Mouse (Mus musculus) bone marrow macrophage, adult 2 months (primary cell): ENCODE measurements at regions not wholly inside any gene's neighbourhood (a gene's known extent, or its start where the extent isn't known, plus 50 kb on each side); places are given as distances from the start of the nearest gene placed in this dataset.

Experiments used
- H3K27ac ChIP-seq: 2 replicates; pipeline ENCODE4 v1.5.1; 2012; ENCODE audit warnings: low read depth, low read length; ENCODE audit not compliant: insufficient read depth
- H3K4me1 ChIP-seq: 2 replicates; pipeline ENCODE4 v1.6.1; 2012; ENCODE audit warnings: low read length; ENCODE audit not compliant: control insufficient read depth, insufficient read depth
- H3K4me3 ChIP-seq: 2 replicates; pipeline ENCODE4 v1.5.1; 2012; ENCODE audit warnings: mild to moderate bottlenecking, low read length, moderate library complexity; ENCODE audit not compliant: insufficient read depth
- CTCF ChIP-seq: IDR thresholded peaks from 2 replicates; pipeline ENCODE4 v1.5.1; 2012; ENCODE audit warnings: low read depth, mild to moderate bottlenecking, low read length, moderate library complexity
- POLR2A ChIP-seq: IDR thresholded peaks from 2 replicates; pipeline ENCODE4 v1.6.1; 2012; ENCODE audit warnings: mild to moderate bottlenecking, low read depth, low read length, borderline replicate concordance

DNA sequence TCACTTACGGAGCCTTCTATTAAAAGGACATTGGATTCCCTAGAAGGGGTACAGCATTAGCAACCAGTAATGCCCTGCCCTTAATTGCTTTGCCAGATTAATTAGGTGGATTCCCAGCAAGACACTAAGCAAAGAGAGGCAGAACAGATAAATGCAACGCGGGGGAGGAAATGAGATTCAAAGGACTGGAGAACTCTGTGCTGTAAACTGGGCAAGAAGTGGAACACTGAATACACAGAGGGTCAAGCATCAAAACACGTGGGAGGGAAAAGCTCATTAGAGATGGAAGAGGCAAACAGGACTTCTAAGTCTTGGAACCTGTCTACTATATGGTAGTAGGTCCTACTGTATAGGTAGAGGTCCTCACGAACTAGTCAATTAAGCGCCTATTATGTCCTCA is 68.5 kb upstream of the Fer start:
- TF ChIP-seq CTCF (no peak), POLR2A (no peak)
- no peak overlapping the region for H3K4me3 ChIP-seq
- H3K4me1 ChIP-seq: no peaks in the 10 kb centered on the region
- H3K27ac ChIP-seq: no peak overlapping the region

DNA sequence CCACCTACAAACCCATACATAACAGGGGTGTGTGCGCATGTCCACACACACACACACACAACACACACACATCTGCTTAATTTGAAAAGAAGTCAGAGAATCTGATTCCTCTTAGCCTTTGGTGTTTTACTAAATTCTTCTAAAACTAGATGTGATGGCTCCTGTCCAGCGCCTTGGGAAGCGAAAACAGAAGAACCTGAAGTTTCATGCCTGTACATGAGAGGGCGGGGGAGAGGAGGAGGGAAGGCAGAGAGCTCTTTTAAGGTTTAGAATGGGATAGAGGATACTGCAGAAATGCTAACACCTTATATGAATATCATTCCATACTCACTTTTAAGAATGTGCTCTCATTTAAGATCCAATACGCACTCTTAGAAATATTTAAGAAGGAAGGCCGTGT is 64.5 kb upstream of the Fer start:
- Histone ChIP-seq H3K4me3 (no peak overlapping the region), H3K27ac (no peak overlapping the region), H3K4me1 (no peaks in the 10 kb centered on the region)
- no peak for TF ChIP-seq CTCF

DNA sequence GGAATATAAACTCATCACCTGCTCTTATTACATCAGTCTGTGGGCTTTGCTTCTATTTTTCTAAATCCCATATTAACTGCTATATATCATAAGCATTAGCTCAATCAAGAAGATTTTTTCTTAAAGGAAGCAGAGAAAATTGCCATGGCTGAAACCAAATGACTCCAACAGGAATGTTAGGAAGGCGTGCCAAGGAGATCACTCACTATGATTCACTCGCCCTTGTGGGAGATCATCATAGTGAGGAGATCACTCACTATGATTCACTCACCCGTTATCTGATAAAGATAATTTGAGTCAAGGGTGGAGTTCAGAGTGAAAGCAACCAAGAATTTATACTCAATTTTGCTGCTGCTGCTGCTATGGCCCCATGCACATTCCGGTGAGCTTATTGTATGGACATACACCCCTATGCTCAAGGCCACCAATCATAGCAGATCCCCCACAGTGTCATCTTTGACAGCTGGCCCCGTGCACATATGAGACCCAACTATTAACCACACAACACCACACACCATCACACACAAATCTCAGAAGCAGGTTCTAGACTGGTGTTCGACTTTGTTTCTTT is 63.8 kb upstream of the Fer start:
- Histone ChIP-seq H3K27ac (no peak overlapping the region), H3K4me1 (no peaks in the 10 kb centered on the region), H3K4me3 (no peak overlapping the region)
- TF ChIP-seq CTCF (no peak), POLR2A (no peak)

DNA sequence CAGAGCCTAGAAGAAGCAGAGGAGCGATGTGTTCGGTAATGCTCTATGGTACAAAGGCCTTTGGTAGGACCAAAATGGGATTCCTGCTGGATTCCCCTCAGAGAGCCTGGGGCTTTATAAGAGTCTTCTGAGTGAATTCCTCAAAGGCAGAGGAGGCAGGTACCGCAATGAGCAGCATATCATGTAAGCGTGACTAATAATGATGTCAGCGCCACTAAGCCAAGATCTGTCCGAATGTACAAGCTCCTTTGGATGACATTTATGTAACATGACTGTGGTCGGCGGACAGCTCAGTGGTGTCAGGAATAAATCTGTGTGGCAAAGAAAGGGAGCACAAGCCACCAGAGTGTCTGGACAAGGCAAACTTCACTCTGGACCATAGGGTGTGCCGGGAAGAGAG is 61.5 kb upstream of the Fer start:
- Histone ChIP-seq H3K4me3 (no peak overlapping the region), H3K27ac (no peak overlapping the region), H3K4me1 (no peaks in the 10 kb centered on the region)
- TF ChIP-seq CTCF (no peak), POLR2A (no peak)

DNA sequence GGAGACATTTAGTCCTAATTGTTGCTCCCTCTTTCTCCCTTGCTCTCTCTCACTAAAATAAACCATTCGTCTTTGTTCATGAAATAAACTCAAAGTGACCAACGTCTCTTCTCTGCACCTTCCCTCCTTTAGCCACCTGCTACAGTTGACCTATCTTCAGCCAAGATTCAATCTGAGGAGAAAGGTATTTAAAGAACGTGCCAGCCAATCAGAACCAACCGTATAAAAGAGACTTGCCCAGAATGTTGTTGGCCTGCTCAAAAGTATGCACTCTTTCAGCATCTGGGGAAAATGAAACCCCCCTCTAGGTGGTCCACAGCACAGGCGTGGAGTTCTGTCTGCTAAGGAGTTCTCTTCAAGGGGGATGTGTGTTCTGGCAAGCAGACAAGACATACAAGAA is 60.0 kb upstream of the Fer start:
- no peak for TF ChIP-seq CTCF
- no peak for TF ChIP-seq POLR2A
- no peak overlapping the region for H3K4me3 ChIP-seq
- H3K4me1 ChIP-seq: no peaks in the 10 kb centered on the region
- H3K27ac ChIP-seq: no peak overlapping the region

DNA sequence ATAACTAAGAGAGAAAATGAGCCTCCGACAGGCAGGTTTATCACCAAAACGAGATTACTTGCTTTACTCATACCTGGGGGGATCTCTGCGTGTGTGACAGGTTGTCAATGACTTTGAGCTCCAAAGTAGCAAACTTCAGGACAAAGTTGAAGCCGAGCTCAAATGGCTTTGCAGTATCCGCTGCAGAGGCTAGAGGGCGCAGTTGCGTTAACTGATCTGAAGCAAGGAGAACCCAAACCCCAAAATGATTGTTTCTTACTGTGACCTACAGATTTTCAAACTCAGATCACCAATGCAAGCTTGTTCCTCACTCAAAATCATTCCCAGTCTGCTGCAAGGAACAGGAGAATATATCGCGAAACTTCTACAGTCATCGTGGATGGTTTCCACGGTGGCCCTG is 59.3 kb upstream of the Fer start:
- peak; percentile 79 for TF ChIP-seq CTCF
- no peak for TF ChIP-seq POLR2A
- Histone ChIP-seq H3K4me3 (no peak overlapping the region), H3K27ac (no peak overlapping the region)

DNA sequence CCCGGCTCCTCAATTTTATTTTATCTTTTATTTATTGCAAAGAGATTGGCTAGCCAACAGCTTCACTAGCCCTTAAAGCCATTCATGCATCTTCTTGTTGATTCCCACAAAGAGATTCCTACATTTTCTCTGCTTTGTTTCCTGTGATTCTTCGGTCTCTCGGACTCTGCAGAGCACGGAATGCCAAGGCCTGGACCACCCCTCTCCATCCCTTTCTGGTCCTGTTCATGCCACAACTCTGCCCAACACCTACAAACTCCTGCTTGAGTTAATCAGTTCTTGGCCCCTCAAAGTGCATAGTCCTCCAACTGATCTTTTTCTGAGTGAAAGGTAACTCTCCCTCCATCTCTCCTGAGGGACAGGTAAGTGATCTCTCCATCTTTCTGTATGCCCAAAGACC is 58.4 kb upstream of the Fer start:
- H3K27ac ChIP-seq: no peak overlapping the region
- no peaks in the 10 kb centered on the region for H3K4me1 ChIP-seq
- no peak overlapping the region for H3K4me3 ChIP-seq
- no peak for TF ChIP-seq CTCF

More for the DNA sequence above, 59.3 kb upstream of the Fer start:
- H3K4me1 ChIP-seq: no peaks in the 10 kb centered on the region

DNA sequence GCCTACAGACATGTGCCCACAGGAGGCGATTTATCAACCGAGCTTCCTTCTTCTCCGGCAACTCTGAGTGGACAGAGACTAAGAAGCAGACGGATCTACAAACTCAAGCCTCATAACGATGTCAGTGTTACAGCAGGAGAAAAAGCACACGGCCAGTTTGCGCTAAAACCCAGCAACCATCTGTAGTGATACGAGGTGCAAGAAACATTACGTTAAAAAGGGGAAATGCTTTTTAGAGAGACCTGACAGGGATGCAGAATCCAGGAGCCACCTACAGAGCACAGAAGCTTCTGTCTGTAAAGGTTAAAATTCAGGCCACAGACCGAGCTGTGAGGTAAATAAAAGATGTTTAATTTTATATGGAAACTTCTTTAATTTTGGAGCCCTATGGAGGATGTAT is 56.5 kb upstream of the Fer start:
- H3K4me1 ChIP-seq: no peaks in the 10 kb centered on the region
- TF ChIP-seq CTCF (no peak), POLR2A (no peak)
- no peak overlapping the region for H3K27ac ChIP-seq
- H3K4me3 ChIP-seq: no peak overlapping the region

DNA sequence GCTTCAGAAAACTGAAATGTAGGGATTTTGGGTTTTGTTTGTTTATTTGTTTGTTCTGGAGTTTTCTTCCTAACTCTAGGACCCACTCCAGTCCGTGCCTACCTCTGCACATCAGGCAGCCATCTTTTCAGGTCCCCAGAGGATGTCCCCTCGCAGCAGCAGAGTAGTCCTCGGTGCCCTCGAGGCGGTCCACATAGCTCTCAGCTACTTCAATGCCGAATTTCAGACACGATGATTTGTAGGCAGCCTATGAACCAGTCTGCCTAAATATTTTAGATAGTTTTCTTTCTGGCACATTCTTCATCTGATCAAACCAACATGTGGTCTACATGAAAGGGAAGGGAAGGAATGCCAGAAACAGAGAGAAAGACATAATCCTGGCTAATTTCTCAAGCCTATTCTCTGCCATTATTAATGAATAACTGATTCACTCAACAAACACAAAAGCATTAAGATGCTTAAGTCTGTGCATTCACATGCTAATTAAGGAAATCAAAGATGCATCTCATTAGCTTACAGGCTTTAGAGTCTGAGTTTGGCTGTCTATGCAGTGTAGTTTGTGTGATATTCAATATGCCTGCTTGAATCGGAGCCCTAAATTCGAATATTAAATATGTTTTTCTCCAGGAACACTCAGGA is 55.2 kb upstream of the Fer start:
- TF ChIP-seq CTCF (no peak), POLR2A (no peak)
- peaks cover 3% of the 10 kb centered on the region; the same call in 1 of the 2 replicates for H3K4me1 ChIP-seq
- no peak overlapping the region for H3K4me3 ChIP-seq
- H3K27ac ChIP-seq: no peak overlapping the region

DNA sequence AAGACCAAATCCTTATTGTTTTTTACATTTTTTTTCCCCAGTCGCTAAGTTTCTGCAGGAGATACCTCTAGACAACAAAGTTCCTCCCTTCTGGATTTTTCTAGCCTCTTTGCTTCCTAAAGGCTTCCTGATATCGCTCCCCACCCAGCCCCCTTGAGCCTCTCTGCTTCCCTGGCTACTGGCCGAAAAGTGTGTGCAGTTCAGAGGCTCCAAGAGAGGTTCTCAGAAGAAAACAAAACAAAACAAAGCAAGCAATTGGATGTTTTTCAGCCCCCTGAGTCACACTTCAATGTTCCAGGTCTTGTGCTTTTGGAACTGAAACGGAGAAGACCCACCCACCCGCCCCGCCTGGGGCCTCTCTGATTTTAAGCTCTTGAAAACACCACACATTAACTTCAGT is 54.1 kb upstream of the Fer start:
- H3K27ac ChIP-seq: no peak overlapping the region
- no peak for TF ChIP-seq CTCF
- no peak for TF ChIP-seq POLR2A
- H3K4me3 ChIP-seq: no peak overlapping the region
- peaks cover 4% of the 10 kb centered on the region; the same call in 1 of the 2 replicates for H3K4me1 ChIP-seq

DNA sequence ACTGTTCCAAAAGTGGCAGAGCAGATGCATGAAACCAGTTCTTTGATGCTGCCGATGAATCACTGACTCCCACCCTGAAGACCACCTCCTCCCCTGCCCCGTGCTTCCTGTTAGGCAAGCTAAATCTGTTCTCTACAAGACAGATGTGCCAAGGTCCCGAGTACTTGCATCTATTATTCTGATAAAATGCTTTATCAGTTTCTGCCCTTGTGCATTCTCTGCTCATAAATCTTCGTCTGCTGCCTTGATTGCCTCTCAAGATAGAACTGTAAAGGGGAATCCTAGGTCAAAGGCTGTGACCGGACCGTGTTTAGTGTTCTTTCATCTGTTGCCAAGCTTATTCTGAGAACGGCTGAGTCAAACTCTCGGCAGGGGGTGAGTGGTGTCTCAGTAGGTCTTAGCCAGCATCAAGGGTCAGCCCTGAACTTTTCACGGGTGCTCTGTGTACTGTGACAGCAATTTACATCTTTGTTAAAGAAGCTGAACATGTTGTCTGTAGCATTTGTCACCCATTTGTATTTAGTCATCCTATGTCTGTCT is 51.5 kb upstream of the Fer start:
- TF ChIP-seq CTCF: no peak
- H3K4me1 ChIP-seq: peaks cover 4% of the 10 kb centered on the region; the same call in 1 of the 2 replicates
- H3K4me3 ChIP-seq: no peak overlapping the region
- H3K27ac ChIP-seq: no peak overlapping the region
